Mouse (Mus musculus) kidney, postnatal 36 days (tissue): ENCODE data around the gene Myo1a.

Experiments used
- DNase-seq, 2 experiments: peaks; one replicate each; pipeline ENCODE4 v3.0.0; 2021 to 2022; ENCODE audit warnings: mixed read lengths in 2 of 2

The Myo1a gene

GRCm38 (mm10) chr10:127675859-127676398 lies 29.0 kb upstream of the Myo1a start:
- no peak for DNase-seq

- DNase-seq, result peak; percentile 94 to 96
Observed at GRCm38 (mm10) chr10:127676691-127677548, 28.1 kb upstream of the Myo1a start.

- DNase-seq, result peak; percentile 82 to 83
Observed at GRCm38 (mm10) chr10:127677591-127678336, 27.2 kb upstream of the Myo1a start.

GRCm38 (mm10) chr10:127679208-127679607 lies 25.8 kb upstream of the Myo1a start:
- no peak for DNase-seq

- DNase-seq, result no peak
Observed at GRCm38 (mm10) chr10:127679881-127680280, 25.1 kb upstream of the Myo1a start.

- DNase-seq, result no peak
Observed at GRCm38 (mm10) chr10:127682886-127683285, 22.1 kb upstream of the Myo1a start.

GRCm38 (mm10) chr10:127691053-127691452 lies 13.9 kb upstream of the Myo1a start:
- no peak for DNase-seq

- peak; percentile 23 to 25 for DNase-seq
Observed at GRCm38 (mm10) chr10:127694636-127695035, 10.3 kb upstream of the Myo1a start.

GRCm38 (mm10) chr10:127695775-127696174 lies 9.2 kb upstream of the Myo1a start:
- DNase-seq, result no peak

GRCm38 (mm10) chr10:127698966-127699365 lies 6.0 kb upstream of the Myo1a start:
- DNase-seq, result no peak

GRCm38 (mm10) chr10:127703299-127703698 lies 1.7 kb upstream of the Myo1a start:
- DNase-seq, result peak in 1 of 2 experiments; percentile 9

GRCm38 (mm10) chr10:127704293-127704692 lies 677 bp upstream of the Myo1a start:
- no peak for DNase-seq

- DNase-seq, result no peak
Observed at GRCm38 (mm10) chr10:127705783-127706182, 813 bp downstream of the Myo1a start.

GRCm38 (mm10) chr10:127707721-127708120 lies 2.8 kb downstream of the Myo1a start:
- DNase-seq, result peak; percentile 49 to 74

- DNase-seq, result no peak
Observed at GRCm38 (mm10) chr10:127708850-127709370, 3.9 kb downstream of the Myo1a start.

- DNase-seq, result no peak
Observed at GRCm38 (mm10) chr10:127710331-127710730, 5.4 kb downstream of the Myo1a start.

GRCm38 (mm10) chr10:127712736-127713135 lies 7.8 kb downstream of the Myo1a start:
- DNase-seq, result no peak

- DNase-seq, result no peak
Observed at GRCm38 (mm10) chr10:127721671-127722418, 16.9 kb downstream of the Myo1a start.

GRCm38 (mm10) chr10:127724178-127724577 lies 19.2 kb downstream of the Myo1a start, which contains the start of gene Tac2:
Gene Tac2, plus strand, starts transcription at chr10:127724478.
- no peak for DNase-seq

- no peak for DNase-seq
Observed at GRCm38 (mm10) chr10:127725136-127725535, 20.2 kb downstream of the Myo1a start.

GRCm38 (mm10) chr10:127728437-127728836 lies 23.5 kb downstream of the Myo1a start:
- no peak for DNase-seq

- no peak for DNase-seq
Observed at GRCm38 (mm10) chr10:127730285-127730932, 25.4 kb downstream of the Myo1a start.
